Mouse (Mus musculus): ENCODE data around the gene Esrrg.

Gene Esrrg

GRCm38 (mm10) chr1:187770234-187770633 lies 161.6 kb downstream of the Esrrg start:
- no peak for DNase-seq (ENCODE audit: low read depth)

- no peak for DNase-seq (ENCODE audit: low read depth)
Observed at GRCm38 (mm10) chr1:187771067-187771466, 162.5 kb downstream of the Esrrg start.

GRCm38 (mm10) chr1:187779589-187780178 lies 171.1 kb downstream of the Esrrg start:
- no peak for DNase-seq (ENCODE audit: low read depth)

DNA sequence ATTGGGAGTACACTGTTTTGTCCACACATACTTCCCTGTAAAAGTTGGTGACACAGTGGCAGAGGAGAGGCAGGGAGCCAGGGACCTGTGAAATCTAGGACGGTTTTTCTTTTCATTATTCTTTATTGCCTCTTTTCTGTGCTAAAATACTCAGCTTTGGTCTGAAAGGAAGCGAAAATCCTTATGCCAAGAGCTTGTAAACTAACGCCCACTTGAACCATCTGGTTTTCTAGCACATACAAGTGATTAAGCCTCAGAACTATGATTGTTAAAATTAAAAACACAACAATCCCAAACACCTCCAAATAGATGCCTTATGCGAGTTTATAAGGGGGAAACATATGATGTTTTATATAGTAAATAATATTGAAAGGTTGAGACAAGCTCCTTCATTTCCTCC lies 176.6 kb downstream of the Esrrg start:
- DNase-seq (ENCODE audit: low read depth) = no peak

DNA sequence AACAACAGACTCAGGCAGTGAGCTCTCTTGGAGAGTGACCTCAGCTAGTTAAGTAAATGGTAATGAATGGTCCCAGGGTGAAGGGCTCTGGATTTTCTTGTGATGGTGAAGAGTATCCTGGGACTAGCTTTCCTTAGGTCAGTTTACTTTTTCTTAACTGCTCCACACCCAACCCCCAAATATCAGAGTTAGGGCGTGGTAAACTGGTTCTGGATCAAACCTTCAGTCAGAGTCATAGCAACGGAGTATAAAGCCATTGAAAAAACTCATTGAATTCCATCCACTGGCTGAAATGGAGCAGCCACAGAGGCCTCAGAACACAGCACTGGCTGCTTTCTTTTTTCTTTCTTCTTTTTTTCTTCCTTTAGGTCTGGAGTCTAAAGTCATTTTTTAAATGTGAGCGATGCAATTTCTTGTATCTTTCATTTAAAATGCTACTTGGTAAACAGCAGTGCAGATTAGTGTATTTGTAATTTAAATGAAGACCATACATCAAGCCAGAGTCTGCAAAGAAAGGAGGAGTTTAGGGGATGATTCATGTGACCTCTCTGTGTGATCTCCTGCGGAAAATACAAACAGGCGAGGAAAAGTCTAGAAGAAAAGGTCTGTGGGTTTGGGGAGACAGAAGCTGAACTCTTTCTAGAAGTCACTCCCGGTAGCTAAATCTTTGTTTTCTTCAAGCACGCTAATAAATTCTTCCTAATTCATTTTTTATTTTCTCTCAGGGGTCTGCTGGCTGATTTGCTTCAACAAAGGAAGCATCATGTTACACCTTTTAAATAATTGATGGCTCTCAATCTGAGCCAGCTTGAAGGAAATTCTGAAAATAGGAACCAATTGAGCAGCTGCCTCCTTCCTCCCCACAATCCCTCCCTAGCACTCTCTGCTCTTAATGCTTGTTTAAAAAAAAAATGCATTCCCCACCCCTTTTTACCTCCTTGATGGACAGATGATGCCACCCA lies 178.7 kb downstream of the Esrrg start:
- no peak for DNase-seq (ENCODE audit: low read depth)

GRCm38 (mm10) chr1:187794240-187794930 lies 185.8 kb downstream of the Esrrg start:
- DNase-seq (ENCODE audit: low read depth) = no peak

GRCm38 (mm10) chr1:187795551-187795950 lies 187.0 kb downstream of the Esrrg start:
- DNase-seq (ENCODE audit: low read depth) = no peak

GRCm38 (mm10) chr1:187799300-187799699 lies 190.7 kb downstream of the Esrrg start:
- DNase-seq (ENCODE audit: low read depth) = no peak

DNA sequence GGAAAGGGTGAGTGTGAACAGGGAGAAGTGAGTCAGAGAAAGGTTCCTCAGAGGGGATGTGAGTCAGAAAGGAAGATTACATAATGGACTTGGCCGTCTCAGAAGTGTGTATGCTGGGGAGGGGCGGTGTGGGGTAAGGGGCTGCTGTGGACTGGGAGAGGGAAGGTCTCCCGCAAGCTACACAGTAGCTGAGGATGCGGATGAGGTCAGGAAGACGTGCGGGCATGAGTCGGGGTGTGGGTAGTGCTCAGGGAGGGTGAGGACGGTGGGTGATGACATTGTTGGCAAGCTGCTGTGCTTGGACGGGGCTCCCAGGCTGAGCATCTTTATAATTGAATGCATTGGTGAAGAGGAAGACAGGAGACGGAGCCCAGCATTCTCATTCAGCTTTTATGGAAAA lies 192.2 kb downstream of the Esrrg start:
- DNase-seq (ENCODE audit: low read depth) = no peak

GRCm38 (mm10) chr1:187803566-187803965 lies 195.0 kb downstream of the Esrrg start:
- DNase-seq (ENCODE audit: low read depth) = no peak

DNA sequence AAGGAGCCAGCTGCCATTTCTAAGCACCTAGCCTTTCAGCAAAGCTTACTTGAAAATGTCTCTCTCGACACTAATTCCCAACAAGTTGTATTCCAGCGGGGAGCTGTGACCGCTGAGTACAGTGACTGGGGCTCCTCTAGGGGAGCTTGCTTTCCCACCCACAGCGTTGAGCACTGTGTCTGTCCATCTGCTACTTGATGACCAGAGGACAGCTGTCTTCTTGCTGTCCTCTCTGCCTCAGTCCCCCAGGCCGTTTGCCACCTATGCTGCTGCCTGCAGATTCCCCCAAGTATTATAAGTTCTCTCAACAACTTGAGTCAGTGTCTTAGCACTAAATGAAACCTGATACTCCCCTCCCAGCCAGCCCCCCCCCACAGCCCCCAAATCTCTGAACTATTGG lies 195.4 kb downstream of the Esrrg start:
- no peak for DNase-seq (ENCODE audit: low read depth)

- no peak for DNase-seq (ENCODE audit: low read depth)
Observed at GRCm38 (mm10) chr1:187805001-187805400, 196.4 kb downstream of the Esrrg start.

GRCm38 (mm10) chr1:187807477-187808390 lies 199.1 kb downstream of the Esrrg start:
- no peak for DNase-seq (ENCODE audit: low read depth)

DNA sequence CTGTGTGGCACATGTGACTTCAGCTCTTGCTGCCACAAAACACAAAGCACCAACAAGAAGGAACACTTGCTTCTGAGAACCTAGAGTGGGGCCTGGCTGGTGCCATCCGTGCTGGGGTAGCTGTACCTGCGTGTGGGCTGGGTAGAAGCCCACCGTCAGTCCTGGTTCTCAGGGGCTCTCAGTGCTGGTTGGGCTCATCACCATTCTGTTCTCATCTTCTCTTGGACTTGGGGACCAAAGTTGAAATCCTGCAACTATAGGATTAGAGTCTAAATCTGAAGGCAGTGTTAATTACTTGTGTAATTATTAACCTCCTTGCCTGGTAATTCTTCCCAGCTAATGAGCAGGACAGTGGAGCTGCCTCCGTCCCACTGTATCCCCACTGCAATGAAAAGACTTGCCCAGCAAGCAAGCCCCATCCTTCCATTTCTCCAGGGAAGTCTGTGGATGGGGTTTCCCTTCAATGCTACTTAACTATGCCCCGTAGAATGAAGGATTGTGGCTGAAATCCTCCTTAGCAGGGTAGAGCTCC lies 199.9 kb downstream of the Esrrg start:
- DNase-seq (ENCODE audit: low read depth) = no peak

DNA sequence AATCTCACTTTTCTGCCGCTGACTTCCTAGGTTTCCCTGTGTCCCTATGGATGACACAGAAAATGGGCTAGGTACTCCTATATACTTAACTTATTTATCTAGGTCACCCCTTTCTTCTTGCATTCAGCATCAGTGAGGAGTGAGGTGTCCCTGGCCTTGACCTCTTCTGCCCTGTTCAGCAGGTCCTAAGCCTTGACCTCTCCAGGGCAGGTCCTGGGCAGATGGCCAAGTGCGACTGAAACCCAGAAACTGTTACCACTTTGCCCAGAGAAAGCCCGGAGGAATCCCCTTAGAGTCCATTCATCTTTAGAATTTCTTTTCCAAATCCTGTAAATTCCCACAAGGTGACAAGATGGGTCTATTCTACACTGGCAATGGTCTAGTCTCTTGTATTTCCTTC lies 201.0 kb downstream of the Esrrg start:
- no peak for DNase-seq (ENCODE audit: low read depth)

DNA sequence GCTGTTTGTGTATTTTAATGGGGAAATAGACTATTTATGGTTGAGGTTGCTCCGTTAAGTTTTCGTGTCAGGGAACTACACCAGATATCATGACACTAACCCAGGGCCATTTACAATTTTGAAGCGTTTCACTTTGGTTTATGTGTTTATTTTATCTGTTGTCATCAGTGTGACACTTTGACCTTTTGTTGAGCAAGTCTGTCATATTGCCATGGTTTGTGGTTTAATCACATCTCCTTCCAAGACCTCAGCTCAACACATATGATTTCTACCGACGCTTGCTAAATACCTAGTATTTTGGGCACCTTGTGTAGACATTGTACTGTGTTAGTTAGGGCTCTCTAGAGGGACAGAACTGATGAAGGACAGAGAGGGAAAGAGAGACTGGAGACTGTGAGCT lies 210.8 kb downstream of the Esrrg start:
- no peak for DNase-seq (ENCODE audit: low read depth)

GRCm38 (mm10) chr1:187821368-187821811 lies 212.8 kb downstream of the Esrrg start:
- no peak for DNase-seq (ENCODE audit: low read depth)

GRCm38 (mm10) chr1:187823351-187823750 lies 214.8 kb downstream of the Esrrg start:
- no peak for DNase-seq (ENCODE audit: low read depth)

GRCm38 (mm10) chr1:187825421-187826097 lies 217.0 kb downstream of the Esrrg start:
- DNase-seq (ENCODE audit: low read depth) = no peak

GRCm38 (mm10) chr1:187826140-187826539 lies 217.5 kb downstream of the Esrrg start:
- DNase-seq (ENCODE audit: low read depth) = no peak

DNA sequence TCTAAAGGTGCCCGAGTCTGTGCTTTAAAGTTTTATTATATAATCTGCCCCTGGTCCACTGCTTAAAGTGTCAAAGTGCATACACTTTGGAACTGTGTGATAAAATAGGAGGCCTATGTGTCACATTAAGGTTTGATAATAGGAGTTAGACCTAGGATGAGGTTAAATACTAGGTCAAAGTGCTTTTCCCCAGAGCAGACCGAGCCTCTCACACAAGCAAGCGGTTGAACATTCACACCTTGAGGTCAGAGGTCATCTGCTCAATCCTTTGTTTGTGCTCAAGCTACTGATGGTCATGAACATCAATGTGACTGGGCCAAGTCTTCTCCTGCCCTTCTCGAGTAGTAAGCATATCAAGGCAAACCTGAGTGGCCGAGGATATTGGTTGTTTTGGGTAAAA lies 218.3 kb downstream of the Esrrg start:
- DNase-seq (ENCODE audit: low read depth) = no peak
